Mouse (Mus musculus) heart, embryonic 10.5 days (tissue): ENCODE data around the gene Slc3a1. TPM values are rescaled to one million over a fixed set of nuclear protein-coding genes. Genes with fewer than 3 reads are reported as not detected.

Experiments used
- DNase-seq: peaks from one replicate; pipeline ENCODE4 v3.0.0-alpha.2; 2017; ENCODE audit warnings: low spot score
- H3K27ac ChIP-seq: fragments of 300-500 bp; sonication (generic); 2 replicates; pipeline ENCODE4 v1.5.1; 2016; ENCODE audit warnings: mild to moderate bottlenecking
- H3K27me3 ChIP-seq: fragments of 300-500 bp; sonication (generic); 2 replicates; pipeline ENCODE4 v1.6.1; 2016; ENCODE audit warnings: mild to moderate bottlenecking; ENCODE audit not compliant: poor library complexity, insufficient read depth, severe bottlenecking
- H3K36me3 ChIP-seq: fragments of 300-500 bp; sonication (generic); 2 replicates; pipeline ENCODE4 v1.6.1; 2016; ENCODE audit warnings: mild to moderate bottlenecking, moderate library complexity
- H3K4me1 ChIP-seq: fragments of 300-500 bp; sonication (generic); 2 replicates; pipeline ENCODE4 v1.6.1; 2016; ENCODE audit warnings: mild to moderate bottlenecking
- H3K4me3 ChIP-seq: fragments of 300-500 bp; sonication (generic); 2 replicates; pipeline ENCODE4 v1.5.1; 2016; ENCODE audit warnings: mild to moderate bottlenecking, moderate library complexity
- H3K9me3 ChIP-seq: fragments of 300-500 bp; sonication (generic); 2 replicates; pipeline ENCODE4 v1.6.1; 2016; ENCODE audit warnings: mild to moderate bottlenecking, moderate library complexity
- WGBS: fragments of 180-500 bp; shearing (Covaris S2); methylation state at CpG from one replicate; pipeline ENCODE4 v1.1.7; 2016; 5-methylcytosine and 5-hydroxymethylcytosine counted together
- polyA plus RNA-seq: library from polyadenylated mRNA; unstranded; fragments of >200 nt; fragmentation: Nextera tagmentation; extraction: Ambion mirVana; gene quantifications from 2 replicates; pipeline ENCODE4 v1.2.1, GENCODE M21; 2016

Slc3a1 gene
- polyA plus RNA-seq, 1 experiment from 2014 or later, result 0.33 TPM

DNA sequence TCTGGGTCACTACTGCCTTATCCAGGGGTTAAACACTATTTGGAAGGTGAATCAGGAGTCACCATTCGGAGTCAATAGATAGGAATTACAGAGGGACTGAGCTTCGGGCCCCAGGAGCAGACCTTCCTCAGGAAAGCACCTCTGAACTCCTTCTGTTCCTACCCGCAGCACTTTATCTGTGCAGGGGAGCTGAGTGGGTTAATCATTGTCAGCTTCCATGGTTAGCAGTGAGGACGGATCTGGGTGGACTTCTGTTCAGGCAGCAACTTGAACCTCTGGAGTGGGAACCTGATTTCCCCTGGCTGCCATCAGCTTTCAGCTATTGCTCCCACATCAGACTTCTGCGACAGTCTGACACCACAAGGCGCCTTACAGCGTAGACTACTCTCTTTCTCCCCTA is 12.7 kb downstream of the Slc3a1 start:
- Histone ChIP-seq H3K27me3 (no peaks in the 10 kb centered on the region), H3K9me3 (no peaks in the 10 kb centered on the region), H3K36me3 (no peaks in the 10 kb centered on the region), H3K4me3 (no peak overlapping the region), H3K4me1 (no peaks in the 10 kb centered on the region), H3K27ac (no peak overlapping the region)
- 74% methylated on average over 7 of the region's 7 CpGs for WGBS
- no peak for DNase-seq

GRCm38 (mm10) chr17:85042419-85042818 is 14.2 kb downstream of the Slc3a1 start:
- Histone ChIP-seq H3K36me3 (no peaks in the 10 kb centered on the region), H3K4me3 (no peak overlapping the region), H3K4me1 (no peaks in the 10 kb centered on the region), H3K27me3 (no peaks in the 10 kb centered on the region), H3K27ac (no peak overlapping the region), H3K9me3 (no peaks in the 10 kb centered on the region)
- WGBS, result 81% methylated on average over 6 of the region's 6 CpGs
- DNase-seq, result no peak

- Histone ChIP-seq H3K27ac (no peak overlapping the region), H3K4me1 (no peaks in the 10 kb centered on the region), H3K36me3 (no peaks in the 10 kb centered on the region), H3K9me3 (no peaks in the 10 kb centered on the region), H3K27me3 (no peaks in the 10 kb centered on the region), H3K4me3 (no peak overlapping the region)
- DNase-seq, result no peak
- 73% methylated on average over 6 of the region's 6 CpGs for WGBS
Measured at GRCm38 (mm10) chr17:85043404-85043816, 15.2 kb downstream of the Slc3a1 start.

GRCm38 (mm10) chr17:85044466-85044865 is 16.3 kb downstream of the Slc3a1 start:
- Histone ChIP-seq H3K27ac (no peak overlapping the region), H3K36me3 (no peaks in the 10 kb centered on the region), H3K4me3 (no peak overlapping the region), H3K9me3 (no peaks in the 10 kb centered on the region), H3K27me3 (no peaks in the 10 kb centered on the region), H3K4me1 (no peaks in the 10 kb centered on the region)
- no peak for DNase-seq
- 93% methylated on average over 5 of the region's 5 CpGs for WGBS

DNA sequence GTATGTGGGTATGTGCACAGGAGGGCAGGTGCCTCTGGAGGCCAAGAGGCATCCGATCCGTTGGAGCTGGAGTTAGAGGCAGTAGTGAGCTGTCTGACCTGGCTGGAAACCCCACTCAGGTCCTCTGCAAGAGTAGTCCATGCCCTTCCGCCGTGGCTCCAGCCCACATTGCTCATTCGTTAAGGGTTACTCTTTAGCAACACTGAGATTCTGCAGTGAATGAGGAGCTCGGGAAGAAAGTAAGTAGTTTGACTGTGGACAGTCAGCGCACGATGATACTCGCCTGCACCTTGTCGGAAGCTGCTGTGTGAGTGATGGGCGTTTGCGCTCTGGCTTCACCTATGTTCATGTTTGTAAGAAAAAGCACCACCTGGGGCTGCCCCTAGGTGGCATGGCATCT is 17.0 kb downstream of the Slc3a1 start:
- H3K4me1 ChIP-seq, result no peaks in the 10 kb centered on the region

DNA sequence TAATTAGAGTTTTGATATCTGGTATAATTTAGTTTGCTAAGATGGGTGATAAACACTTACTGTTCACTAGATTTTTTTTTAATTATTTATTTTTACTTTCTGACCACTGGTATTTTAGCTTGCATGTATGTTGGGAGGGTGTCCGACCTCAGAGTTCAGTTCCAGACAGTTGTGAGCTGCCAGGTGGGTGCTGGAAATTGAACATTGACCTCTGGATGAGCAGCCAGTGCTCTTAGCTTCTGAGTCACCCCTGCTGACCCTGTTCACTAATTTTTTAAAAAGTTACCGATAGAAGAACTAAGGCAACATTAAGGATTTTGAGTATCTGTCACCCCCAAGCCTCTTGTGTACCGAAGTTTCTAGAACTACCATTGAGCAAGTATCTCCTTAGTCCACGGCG is 20.2 kb downstream of the Slc3a1 start:
- 91% methylated on average over 5 of the region's 5 CpGs for WGBS
- Histone ChIP-seq H3K36me3 (no peaks in the 10 kb centered on the region), H3K27me3 (no peaks in the 10 kb centered on the region), H3K27ac (no peak overlapping the region), H3K9me3 (no peaks in the 10 kb centered on the region), H3K4me1 (0 out of 2 replicates have a peak, but pooled peaks cover 5% of the 10 kb centered on the region), H3K4me3 (no peak overlapping the region)
- no peak for DNase-seq

More for the DNA sequence above, 17.0 kb downstream of the Slc3a1 start:
- no peak overlapping the region for H3K4me3 ChIP-seq
- WGBS, result 84% methylated on average over 12 of the region's 12 CpGs
- no peaks in the 10 kb centered on the region for H3K9me3 ChIP-seq
- H3K27me3 ChIP-seq, result no peaks in the 10 kb centered on the region
- no peak for DNase-seq
- H3K27ac ChIP-seq, result no peak overlapping the region
- H3K36me3 ChIP-seq, result no peaks in the 10 kb centered on the region

GRCm38 (mm10) chr17:85058276-85058675 is 30.1 kb downstream of the Slc3a1 start:
- Histone ChIP-seq H3K4me1 (no peaks in the 10 kb centered on the region), H3K27ac (no peak overlapping the region), H3K9me3 (no peaks in the 10 kb centered on the region), H3K36me3 (peaks cover 3% of the 10 kb centered on the region; the same call in 1 of the 2 replicates), H3K4me3 (no peak overlapping the region), H3K27me3 (no peaks in the 10 kb centered on the region)
- peak; percentile 9 for DNase-seq
- WGBS, result 88% methylated on average over 7 of the region's 7 CpGs

DNA sequence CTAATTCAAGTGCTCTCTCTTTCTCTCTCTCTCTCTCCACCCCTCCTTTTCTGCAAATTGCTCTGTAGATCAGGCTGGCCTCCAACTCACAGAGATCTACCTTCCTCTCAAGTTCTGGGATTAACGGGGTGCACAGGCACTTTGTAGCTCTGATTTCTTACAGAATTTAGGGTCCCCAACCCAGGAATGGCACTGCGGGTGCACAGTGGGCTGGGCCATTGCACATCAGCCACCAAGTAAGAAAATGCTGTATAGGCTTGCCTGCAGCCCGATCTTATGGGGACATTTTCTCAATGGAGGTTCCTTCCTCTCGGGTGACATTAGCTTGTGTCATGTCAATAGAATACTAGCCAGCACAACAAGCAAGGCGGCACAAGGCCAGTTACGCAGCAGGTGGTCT is 31.0 kb downstream of the Slc3a1 start:
- Histone ChIP-seq H3K9me3 (no peaks in the 10 kb centered on the region), H3K4me3 (no peak overlapping the region), H3K27ac (no peak overlapping the region), H3K4me1 (no peaks in the 10 kb centered on the region), H3K36me3 (peaks cover 12% of the 10 kb centered on the region; the same call in 1 of the 2 replicates), H3K27me3 (no peaks in the 10 kb centered on the region)
- 86% methylated on average over 6 of the region's 6 CpGs for WGBS
- no peak for DNase-seq

DNA sequence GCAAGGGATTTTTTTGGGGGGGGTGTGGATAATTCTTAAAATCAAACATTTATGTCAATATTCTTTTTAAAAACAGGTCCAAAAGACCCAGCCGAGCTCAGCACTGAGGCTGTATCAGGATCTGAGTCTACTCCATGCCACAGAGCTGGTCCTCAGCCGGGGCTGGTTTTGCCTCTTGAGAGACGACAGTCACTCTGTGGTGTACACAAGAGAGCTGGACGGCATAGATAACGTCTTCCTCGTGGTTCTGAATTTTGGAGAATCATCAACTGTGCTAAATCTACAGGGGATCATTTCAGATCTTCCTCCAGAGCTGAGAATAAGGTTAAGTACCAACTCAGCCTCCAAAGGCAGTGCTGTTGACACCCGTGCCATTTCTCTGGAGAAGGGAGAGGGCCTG is 35.4 kb downstream of the Slc3a1 start:
- Histone ChIP-seq H3K9me3 (no peaks in the 10 kb centered on the region), H3K4me1 (no peaks in the 10 kb centered on the region), H3K27ac (no peak overlapping the region), H3K36me3 (peaks cover 47% of the 10 kb centered on the region), H3K4me3 (no peak overlapping the region), H3K27me3 (no peaks in the 10 kb centered on the region)
- DNase-seq, result no peak
- whole genome bisulfite sequencing, result 82% methylated on average over 7 of the region's 7 CpGs

DNA sequence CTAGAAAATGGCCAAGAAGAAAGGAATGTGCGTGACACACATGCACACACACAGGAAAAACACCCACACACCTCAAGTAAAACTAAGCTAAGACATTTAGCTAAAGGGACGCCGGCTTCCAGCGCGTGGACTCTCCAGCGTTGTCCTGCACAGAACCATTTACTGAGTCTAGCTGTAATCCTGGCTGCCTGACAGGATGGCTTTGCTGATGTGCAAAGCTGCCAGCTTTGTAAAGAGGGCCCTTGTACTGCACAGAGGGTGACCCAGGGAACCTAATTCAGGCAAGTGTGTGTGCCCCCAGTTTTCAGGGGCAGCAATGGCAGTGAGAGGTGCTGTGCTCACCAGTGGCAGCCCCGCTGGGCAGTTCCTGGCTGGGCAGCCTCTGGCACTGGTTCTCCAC is 39.2 kb downstream of the Slc3a1 start:
- no peak for DNase-seq
- Histone ChIP-seq H3K9me3 (no peaks in the 10 kb centered on the region), H3K36me3 (peaks cover 72% of the 10 kb centered on the region), H3K27ac (no peak overlapping the region), H3K4me3 (no peak overlapping the region), H3K4me1 (no peaks in the 10 kb centered on the region), H3K27me3 (no peaks in the 10 kb centered on the region)
- 93% methylated on average over 7 of the region's 7 CpGs for WGBS

DNA sequence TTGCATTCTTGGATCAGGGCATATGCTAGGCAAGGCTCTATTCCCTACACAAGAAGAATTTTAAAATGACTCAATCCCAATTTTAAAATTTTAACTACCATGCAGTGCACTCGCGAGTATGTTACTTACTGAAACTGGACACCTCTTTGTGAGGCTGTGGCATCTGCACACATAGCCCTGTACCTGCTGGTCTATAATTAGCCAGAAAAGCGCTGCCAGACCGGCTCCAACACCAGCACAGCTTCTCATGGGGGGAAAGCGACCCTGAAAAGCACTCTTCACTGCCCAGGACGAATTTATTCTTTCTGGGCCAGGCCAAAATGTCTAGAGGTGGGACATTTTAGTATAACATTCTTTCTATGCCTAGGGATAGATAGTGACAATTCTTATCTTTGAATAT is 42.5 kb downstream of the Slc3a1 start:
- peak; percentile 16 for DNase-seq
- no peaks in the 10 kb centered on the region for H3K27me3 ChIP-seq
- no peak overlapping the region for H3K27ac ChIP-seq
- H3K4me1 ChIP-seq, result peaks cover 8% of the 10 kb centered on the region; the same call in 1 of the 2 replicates
- no peaks in the 10 kb centered on the region for H3K9me3 ChIP-seq
- peaks cover 51% of the 10 kb centered on the region for H3K36me3 ChIP-seq
- WGBS, result 59% methylated on average over 6 of the region's 6 CpGs
- H3K4me3 ChIP-seq, result no peak overlapping the region

DNA sequence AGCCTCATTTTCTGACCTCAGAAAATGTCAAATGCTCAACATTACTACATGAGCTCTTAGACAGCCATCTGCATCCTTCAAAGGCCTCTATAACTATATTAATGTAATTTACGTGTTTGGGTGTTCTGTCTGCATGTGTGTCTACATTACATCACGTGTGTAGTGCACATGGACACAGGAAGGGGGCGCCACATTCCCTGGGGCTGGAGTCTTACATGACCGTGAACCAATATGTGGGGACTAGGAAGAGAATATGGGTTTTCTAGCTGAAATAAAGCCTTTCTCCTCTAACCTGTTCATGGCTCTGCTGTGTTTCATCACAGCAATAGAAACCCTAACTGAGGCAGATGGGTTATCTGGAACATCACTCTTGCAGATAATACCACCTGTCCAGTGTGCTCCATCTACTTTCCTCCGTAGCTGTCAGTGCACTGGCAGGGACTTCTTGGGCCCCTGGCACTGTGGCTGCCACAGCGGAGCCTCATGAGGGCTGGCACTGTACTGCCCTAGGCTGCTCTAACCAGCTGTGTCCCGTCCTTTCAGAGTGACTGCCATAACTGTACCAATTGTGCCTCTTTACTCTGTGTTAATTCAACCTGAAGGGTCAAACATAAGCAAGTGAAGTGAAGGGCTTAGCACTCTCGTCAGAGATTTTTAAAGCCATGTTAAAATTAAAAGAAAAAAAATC is 43.1 kb downstream of the Slc3a1 start:
- H3K4me3 ChIP-seq, result no peak overlapping the region
- no peaks in the 10 kb centered on the region for H3K9me3 ChIP-seq
- DNase-seq, result peak; percentile 67
- H3K36me3 ChIP-seq, result peaks cover 51% of the 10 kb centered on the region
- no peaks in the 10 kb centered on the region for H3K27me3 ChIP-seq
- 89% methylated on average over 8 of the region's 8 CpGs for WGBS
- peaks cover 8% of the 10 kb centered on the region; the same call in 1 of the 2 replicates for H3K4me1 ChIP-seq
- no peak overlapping the region for H3K27ac ChIP-seq

GRCm38 (mm10) chr17:85072383-85072782 is 44.2 kb downstream of the Slc3a1 start:
- peaks cover 8% of the 10 kb centered on the region; the same call in 1 of the 2 replicates for H3K4me1 ChIP-seq
- no peaks in the 10 kb centered on the region for H3K27me3 ChIP-seq
- peaks cover 52% of the 10 kb centered on the region for H3K36me3 ChIP-seq
- H3K27ac ChIP-seq, result no peak overlapping the region
- peak; percentile 28 for DNase-seq
- no peaks in the 10 kb centered on the region for H3K9me3 ChIP-seq
- H3K4me3 ChIP-seq, result no peak overlapping the region
- 70% methylated on average over 11 of the region's 11 CpGs for WGBS

- no peak overlapping the region for H3K4me3 ChIP-seq
- peak; percentile 69 for DNase-seq
- peaks cover 8% of the 10 kb centered on the region; the same call in 1 of the 2 replicates for H3K4me1 ChIP-seq
- no peaks in the 10 kb centered on the region for H3K27me3 ChIP-seq
- no peak overlapping the region for H3K27ac ChIP-seq
- 67% methylated on average over 7 of the region's 7 CpGs for WGBS
- H3K36me3 ChIP-seq, result peaks cover 58% of the 10 kb centered on the region
- no peaks in the 10 kb centered on the region for H3K9me3 ChIP-seq
Measured at GRCm38 (mm10) chr17:85073214-85073613, 45.0 kb downstream of the Slc3a1 start.
